Mouse (Mus musculus) v-Abl transformed pro-B cells (cell line): ENCODE results near the gene Mlxipl.
"Not testable (repeated sequence)": the region's sequence is repeated elsewhere in the genome, so short reads cannot be mapped to it uniquely, and the experiment has no call there.

ENCODE experiments used
- in situ Hi-C, 2 experiments: fragments of 400-800 bp; cut with MboI; formaldehyde crosslinking; loops; one replicate each; pipeline ENCODE4 v1.15.1; 2025; ENCODE audit not compliant: unreplicated experiment in 2 of 2

The Mlxipl gene

GRCm38 (mm10) chr5:135089653-135090052 lies at the start of gene Mlxipl:
TSS of gene Mlxipl (plus strand) at chr5:135089890.
- in situ Hi-C loops, result no loop called here

- in situ Hi-C loops, result no loop called here
Observed at GRCm38 (mm10) chr5:135040059-135040458, 49.6 kb upstream of the Mlxipl start.

- in situ Hi-C loops, result no loop called here
Observed at GRCm38 (mm10) chr5:135040777-135041176, 48.9 kb upstream of the Mlxipl start.

GRCm38 (mm10) chr5:135042105-135042788 lies 47.4 kb upstream of the Mlxipl start:
- in situ Hi-C loops, result no loop called here

GRCm38 (mm10) chr5:135044575-135044974 lies 45.1 kb upstream of the Mlxipl start:
- in situ Hi-C loops, result no loop called here

GRCm38 (mm10) chr5:135048539-135048938 lies 41.2 kb upstream of the Mlxipl start:
- in situ Hi-C loops, result no loop called here

GRCm38 (mm10) chr5:135049268-135049667 lies 40.4 kb upstream of the Mlxipl start:
- in situ Hi-C loops, result not testable (repeated sequence)

- in situ Hi-C loops, result no loop called here
Observed at GRCm38 (mm10) chr5:135053356-135053755, 36.3 kb upstream of the Mlxipl start.

- in situ Hi-C loops, result no loop called here
Observed at GRCm38 (mm10) chr5:135063629-135064381, 25.9 kb upstream of the Mlxipl start, which contains the start of gene Dnajc30. TSS of gene Dnajc30 (plus strand) at chr5:135064202.

GRCm38 (mm10) chr5:135064382-135064766 lies 25.3 kb upstream of the Mlxipl start:
- in situ Hi-C loops, result no loop called here

- in situ Hi-C loops, result not testable (repeated sequence)
Observed at GRCm38 (mm10) chr5:135064909-135065446, 24.7 kb upstream of the Mlxipl start, which contains the start of gene Bud23. TSS of gene Bud23 (minus strand) at chr5:135064959.

GRCm38 (mm10) chr5:135066008-135066407 lies 23.7 kb upstream of the Mlxipl start:
- in situ Hi-C loops, result no loop called here

GRCm38 (mm10) chr5:135070448-135070847 lies 19.2 kb upstream of the Mlxipl start:
- in situ Hi-C loops, result no loop called here

GRCm38 (mm10) chr5:135072061-135072460 lies 17.6 kb upstream of the Mlxipl start:
- in situ Hi-C loops, result no loop called here

GRCm38 (mm10) chr5:135072720-135073119 lies 17.0 kb upstream of the Mlxipl start:
- in situ Hi-C loops, result no loop called here

GRCm38 (mm10) chr5:135073349-135074150 lies 16.1 kb upstream of the Mlxipl start:
- in situ Hi-C loops, result no loop called here

- in situ Hi-C loops, result no loop called here
Observed at GRCm38 (mm10) chr5:135075655-135076054, 14.0 kb upstream of the Mlxipl start.

- in situ Hi-C loops, result no loop called here
Observed at GRCm38 (mm10) chr5:135076368-135076767, 13.3 kb upstream of the Mlxipl start.

GRCm38 (mm10) chr5:135076931-135077505 lies 12.7 kb upstream of the Mlxipl start:
- in situ Hi-C loops, result no loop called here
